Mouse (Mus musculus) thymus, adult 2 months (tissue): Measurements from ENCODE around the gene Stk25.

Experiments
- CTCF ChIP-seq: fragments of 200-500 bp; IDR thresholded peaks from 2 replicates; pipeline ENCODE4 v1.5.1; 2012; ENCODE audit warnings: mild to moderate bottlenecking, control low read depth, low read length, moderate library complexity, borderline replicate concordance; ENCODE audit not compliant: control insufficient read depth, poor library complexity, insufficient read depth; ENCODE audit errors: extremely low read depth
- POLR2A ChIP-seq: fragments of 200-500 bp; IDR thresholded peaks from 2 replicates; pipeline ENCODE4 v1.6.1; 2012; ENCODE audit warnings: mild to moderate bottlenecking, low read length, control low read depth, moderate library complexity; ENCODE audit not compliant: control insufficient read depth, poor library complexity, insufficient read depth; ENCODE audit errors: extremely low read depth

- no peak for TF ChIP-seq CTCF
- no peak for TF ChIP-seq POLR2A
These were observed 27.2 kb upstream of the Stk25 start, which contains the start of gene Bok for GRCm38 (mm10) chr1:93685401-93686244.
